Mouse (Mus musculus): ENCODE data around the gene Anxa5. TPM values are rescaled to one million over a fixed set of nuclear protein-coding genes. Genes with fewer than 3 reads are reported as not detected.

Gene Anxa5
- polyA plus RNA-seq, 1 experiment from 2014 or later = 293 TPM

DNA sequence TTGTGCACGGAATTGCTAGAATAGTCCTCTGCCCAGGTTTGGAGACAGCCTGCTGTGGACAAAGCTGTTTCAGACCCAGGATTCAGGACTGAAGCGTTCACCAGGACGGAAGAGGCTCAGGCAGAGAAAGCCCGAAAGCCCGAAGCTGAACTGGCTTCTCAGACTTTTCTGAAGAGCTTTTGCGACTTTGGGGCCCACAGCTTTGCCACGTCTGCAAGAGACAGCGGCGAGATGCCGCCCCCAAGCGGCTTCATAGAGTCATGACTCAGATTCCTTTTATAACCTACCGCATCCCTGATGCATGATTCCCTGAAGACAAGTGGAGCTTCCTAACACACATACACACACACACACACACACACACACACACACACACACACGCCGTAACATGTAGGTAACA is 21.1 kb upstream of the Anxa5 start:
- 19% methylated on average over 14 of the region's 14 CpGs for WGBS
- Histone ChIP-seq H3K27ac (no peak overlapping the region; the same call in 1 of the 2 replicates), H3K27me3 (ENCODE audit: insufficient read depth, poor library complexity, severe bottlenecking) (no peaks in the 10 kb centered on the region), H3K4me3 (no peak overlapping the region), H3K9me3 (no peaks in the 10 kb centered on the region), H3K4me1 (0 out of 2 replicates have a peak, but pooled peaks cover 4% of the 10 kb centered on the region), H3K36me3 (no peaks in the 10 kb centered on the region)
- DNase-seq (ENCODE audit: low spot score) = peak; percentile 87

GRCm38 (mm10) chr3:36496273-36496672 is 20.6 kb upstream of the Anxa5 start:
- Histone ChIP-seq H3K9me3 (no peaks in the 10 kb centered on the region), H3K27ac (no peak overlapping the region), H3K36me3 (no peaks in the 10 kb centered on the region), H3K4me3 (no peak overlapping the region), H3K4me1 (peaks cover 8% of the 10 kb centered on the region), H3K27me3 (ENCODE audit: insufficient read depth, poor library complexity, severe bottlenecking) (no peaks in the 10 kb centered on the region)
- WGBS = 83% methylated on average over 9 of the region's 9 CpGs
- DNase-seq (ENCODE audit: low spot score) = no peak

DNA sequence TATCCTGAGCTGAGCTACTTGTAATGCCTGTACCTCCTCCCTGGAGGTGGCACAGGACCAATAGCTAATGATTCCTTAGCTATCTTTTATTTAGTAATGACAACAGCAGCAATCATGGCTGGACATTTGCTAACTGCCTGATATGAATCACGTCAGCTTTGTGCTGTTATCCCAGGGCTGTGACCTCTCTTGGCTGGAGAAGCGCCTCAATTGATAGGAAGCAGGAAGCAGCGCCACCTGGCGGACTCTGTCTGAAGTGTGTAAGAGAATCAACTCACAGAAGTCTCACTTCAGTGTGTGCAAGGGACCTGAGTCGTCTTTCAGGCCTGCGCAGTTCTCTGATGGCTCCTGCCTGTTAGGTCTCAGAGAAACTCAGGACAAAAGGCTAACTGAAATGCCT is 19.7 kb upstream of the Anxa5 start:
- Histone ChIP-seq H3K27ac (0 out of 2 replicates have a peak overlapping the region, but pooled peaks have one; percentile 52), H3K27me3 (ENCODE audit: insufficient read depth, poor library complexity, severe bottlenecking) (no peaks in the 10 kb centered on the region), H3K4me3 (no peak overlapping the region; the same call in 1 of the 2 replicates), H3K4me1 (peaks cover 12% of the 10 kb centered on the region), H3K9me3 (no peaks in the 10 kb centered on the region), H3K36me3 (no peaks in the 10 kb centered on the region)
- DNase-seq (ENCODE audit: low spot score) = peak; percentile 86
- WGBS = 13% methylated on average over 6 of the region's 6 CpGs

DNA sequence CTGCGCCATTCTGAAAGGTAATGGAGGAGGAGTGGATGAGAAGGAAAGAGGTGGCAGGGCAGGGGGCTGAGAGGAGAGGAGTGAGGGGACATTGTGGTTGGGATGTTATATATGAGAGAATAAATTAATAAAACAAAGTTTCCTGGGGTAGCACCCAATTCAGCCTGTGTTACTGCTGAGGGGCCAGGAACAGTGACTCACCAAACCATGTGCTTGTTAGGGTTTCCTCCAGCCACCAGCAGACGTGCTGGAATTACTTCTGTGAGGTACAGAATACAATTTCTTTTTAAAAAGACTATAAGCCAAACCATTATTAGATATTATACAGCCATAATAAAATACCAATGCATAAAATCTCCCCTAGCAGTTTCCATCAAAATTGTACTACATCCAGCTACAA is 18.9 kb upstream of the Anxa5 start:
- Histone ChIP-seq H3K27ac (no peak overlapping the region), H3K27me3 (ENCODE audit: insufficient read depth, poor library complexity, severe bottlenecking) (no peaks in the 10 kb centered on the region), H3K9me3 (no peaks in the 10 kb centered on the region), H3K36me3 (no peaks in the 10 kb centered on the region), H3K4me1 (peaks cover 12% of the 10 kb centered on the region), H3K4me3 (no peak overlapping the region)
- DNase-seq (ENCODE audit: low spot score) = no peak
- 79% methylated on average over 2 of the region's 2 CpGs for WGBS

- Histone ChIP-seq H3K27ac (no peak overlapping the region), H3K36me3 (no peaks in the 10 kb centered on the region), H3K4me1 (peaks cover 12% of the 10 kb centered on the region), H3K4me3 (no peak overlapping the region), H3K27me3 (ENCODE audit: insufficient read depth, poor library complexity, severe bottlenecking) (no peaks in the 10 kb centered on the region), H3K9me3 (no peaks in the 10 kb centered on the region)
- DNase-seq (ENCODE audit: low spot score) = no peak
- WGBS = 63% methylated on average over 6 of the region's 6 CpGs
Measured at GRCm38 (mm10) chr3:36493641-36494283, 18.1 kb upstream of the Anxa5 start.

DNA sequence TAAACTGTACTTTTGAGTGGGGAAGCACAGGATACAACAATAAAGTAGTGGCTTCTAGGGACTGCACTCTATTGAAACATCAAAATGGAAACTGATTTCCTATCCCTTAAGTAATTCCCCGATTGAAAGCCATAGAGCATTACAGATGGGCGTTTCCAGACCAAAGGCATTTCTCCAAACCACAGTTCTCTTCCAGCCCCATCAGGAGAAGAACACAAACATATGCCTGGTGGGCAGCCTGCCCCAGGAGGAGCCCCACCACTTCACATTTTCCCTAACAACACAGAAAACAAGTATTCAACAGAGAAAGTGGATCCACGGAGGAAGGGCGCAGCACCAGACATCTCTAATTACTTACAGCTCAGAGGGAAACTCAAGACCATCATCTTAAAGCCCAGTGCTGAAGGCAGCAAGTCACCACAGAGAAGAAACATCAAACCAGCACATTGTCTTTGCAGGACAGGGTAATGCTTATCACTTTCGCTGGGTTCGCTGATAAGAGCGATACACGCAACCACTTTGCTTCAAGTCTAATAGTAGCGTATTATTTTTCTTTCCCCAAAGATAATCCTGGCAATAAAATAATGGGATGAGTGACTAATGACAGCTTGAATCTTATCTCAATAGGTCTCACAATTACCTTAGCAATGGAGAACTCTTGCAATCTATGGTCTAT is 17.2 kb upstream of the Anxa5 start:
- 51% methylated on average over 9 of the region's 9 CpGs for WGBS
- no peak for DNase-seq (ENCODE audit: low spot score)
- Histone ChIP-seq H3K27ac (no peak overlapping the region), H3K4me3 (no peak overlapping the region), H3K36me3 (no peaks in the 10 kb centered on the region), H3K4me1 (peaks cover 12% of the 10 kb centered on the region), H3K27me3 (ENCODE audit: insufficient read depth, poor library complexity, severe bottlenecking) (no peaks in the 10 kb centered on the region), H3K9me3 (no peaks in the 10 kb centered on the region)

DNA sequence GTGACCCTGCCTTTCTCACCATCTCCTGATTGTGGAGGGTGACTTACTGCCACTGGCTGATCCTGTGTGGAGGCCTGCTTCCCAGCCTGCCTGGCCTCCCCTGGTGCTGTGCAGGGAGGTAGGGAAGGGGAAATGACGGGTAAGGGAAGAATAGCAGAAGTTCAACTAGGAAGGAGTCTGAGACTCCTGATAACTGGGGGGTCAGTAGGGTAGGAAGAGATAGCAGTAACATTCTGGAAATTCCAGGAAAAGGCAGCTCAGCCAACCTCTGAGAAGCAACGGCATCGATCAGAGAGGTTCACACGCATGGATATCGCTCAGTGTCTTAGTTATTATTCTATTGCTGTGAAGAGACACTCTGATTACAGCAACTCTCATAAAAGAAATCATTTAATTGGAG is 15.8 kb upstream of the Anxa5 start:
- H3K27ac ChIP-seq = no peak overlapping the region
- no peaks in the 10 kb centered on the region for H3K27me3 ChIP-seq (ENCODE audit: insufficient read depth, poor library complexity, severe bottlenecking)
- 39% methylated on average over 5 of the region's 5 CpGs for WGBS
- H3K36me3 ChIP-seq = no peaks in the 10 kb centered on the region
- H3K4me1 ChIP-seq = peaks cover 12% of the 10 kb centered on the region
- no peak for DNase-seq (ENCODE audit: low spot score)
- H3K9me3 ChIP-seq = no peaks in the 10 kb centered on the region
- H3K4me3 ChIP-seq = no peak overlapping the region

DNA sequence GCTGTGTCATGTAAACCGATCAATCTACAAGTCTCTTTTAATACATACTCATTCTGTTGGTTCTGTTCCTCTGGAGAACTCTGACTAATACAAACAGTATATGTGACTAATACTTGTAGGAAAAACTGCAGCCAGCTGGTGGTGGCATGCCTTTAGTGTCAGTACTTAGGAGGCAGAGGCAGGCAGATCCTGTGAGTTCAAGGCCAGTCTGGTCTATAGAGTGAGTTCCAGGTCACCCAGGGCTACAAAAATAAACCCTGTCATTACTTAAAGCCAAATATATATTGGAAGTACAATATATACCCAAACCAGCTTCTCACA is 13.9 kb upstream of the Anxa5 start:
- DNase-seq (ENCODE audit: low spot score) = no peak
- H3K27ac ChIP-seq = no peak overlapping the region
- H3K4me3 ChIP-seq = no peak overlapping the region
- WGBS = 92% methylated on average over 1 of the region's 1 CpGs
- H3K27me3 ChIP-seq (ENCODE audit: insufficient read depth, poor library complexity, severe bottlenecking) = no peaks in the 10 kb centered on the region
- no peaks in the 10 kb centered on the region for H3K9me3 ChIP-seq
- peaks cover 12% of the 10 kb centered on the region for H3K4me1 ChIP-seq
- no peaks in the 10 kb centered on the region for H3K36me3 ChIP-seq

DNA sequence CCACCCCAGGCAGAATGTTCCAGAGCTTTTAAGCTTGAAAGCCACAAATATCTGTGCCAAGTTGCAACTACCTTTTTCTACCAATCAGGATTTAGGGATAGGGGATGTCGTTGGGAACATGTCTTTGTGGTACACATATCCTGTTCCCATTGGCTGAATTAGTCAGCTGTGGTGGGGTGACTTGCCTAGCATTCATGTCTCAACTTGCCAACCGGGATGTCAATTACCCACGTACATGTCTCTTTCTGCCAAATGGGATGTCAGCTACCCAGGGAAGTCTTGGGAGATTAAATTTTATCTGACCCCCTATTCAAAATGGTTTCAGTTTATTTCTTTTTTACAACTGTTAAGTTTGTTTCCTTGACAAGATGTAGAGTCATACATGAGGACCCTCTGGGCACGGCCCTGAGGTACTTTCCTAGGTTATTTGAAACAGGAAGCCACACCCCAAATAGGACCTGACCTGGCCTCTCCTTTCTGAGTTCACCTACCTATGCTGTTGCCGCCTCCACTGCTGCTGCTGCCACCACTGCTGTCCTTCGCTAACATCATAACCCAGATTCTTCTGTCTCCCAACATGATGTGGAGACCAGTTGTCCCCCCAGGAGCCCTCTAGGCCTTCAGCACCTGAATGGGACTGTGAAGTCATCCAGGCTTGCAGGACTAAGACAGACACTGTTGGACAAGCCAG is 13.3 kb upstream of the Anxa5 start:
- no peaks in the 10 kb centered on the region for H3K36me3 ChIP-seq
- no peak for DNase-seq (ENCODE audit: low spot score)

DNA sequence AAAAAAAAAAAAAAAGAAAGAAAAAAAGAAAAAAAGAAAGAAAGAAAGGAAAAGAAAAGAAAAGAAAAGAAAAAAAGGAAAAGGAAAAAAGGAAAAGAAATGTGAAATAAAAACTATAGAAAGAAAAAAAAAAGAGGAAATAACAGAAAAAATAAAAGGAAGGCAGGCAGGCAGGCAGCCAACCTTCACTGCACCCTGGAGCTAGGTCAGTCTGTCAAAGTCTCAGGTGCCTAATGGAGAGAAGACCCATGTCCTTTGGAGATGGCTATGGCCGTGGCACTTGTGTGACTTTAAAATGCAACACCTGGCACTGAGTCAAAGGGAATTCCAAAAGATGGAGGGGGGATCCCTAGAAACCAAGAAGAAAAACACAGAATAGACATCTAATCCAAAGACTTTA is 12.7 kb upstream of the Anxa5 start:
- Histone ChIP-seq H3K4me1 (peaks cover 12% of the 10 kb centered on the region), H3K36me3 (no peaks in the 10 kb centered on the region), H3K4me3 (no peak overlapping the region), H3K27me3 (ENCODE audit: insufficient read depth, poor library complexity, severe bottlenecking) (no peaks in the 10 kb centered on the region), H3K27ac (no peak overlapping the region), H3K9me3 (no peaks in the 10 kb centered on the region)
- DNase-seq (ENCODE audit: low spot score) = no peak
- 81% methylated on average over 1 of the region's 1 CpGs for WGBS

More for the DNA sequence above, 13.3 kb upstream of the Anxa5 start:
- no peaks in the 10 kb centered on the region for H3K27me3 ChIP-seq (ENCODE audit: insufficient read depth, poor library complexity, severe bottlenecking)
- no peak overlapping the region for H3K27ac ChIP-seq
- H3K9me3 ChIP-seq = no peaks in the 10 kb centered on the region
- no peak overlapping the region for H3K4me3 ChIP-seq
- peaks cover 12% of the 10 kb centered on the region for H3K4me1 ChIP-seq
- 80% methylated on average over 6 of the region's 6 CpGs for WGBS

DNA sequence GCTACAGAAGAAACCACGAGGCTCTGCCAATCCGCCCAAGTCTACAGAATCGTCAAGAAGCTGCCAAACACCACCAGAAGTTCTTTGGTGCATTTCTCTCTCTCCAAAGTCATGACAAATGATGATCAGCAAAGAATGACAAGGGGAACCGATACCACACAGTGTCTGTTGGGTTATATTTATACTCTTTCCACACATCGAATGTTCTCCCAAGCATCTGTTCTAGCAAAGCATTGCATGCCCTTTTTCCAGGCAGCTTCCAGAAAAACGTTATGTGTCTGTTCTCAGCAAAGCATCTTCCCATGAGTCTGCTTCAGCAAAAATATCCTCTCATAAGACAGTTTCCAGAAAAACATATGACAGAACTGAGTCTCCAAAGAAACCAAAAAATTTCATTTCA is 11.2 kb upstream of the Anxa5 start:
- Histone ChIP-seq H3K4me3 (no peak overlapping the region), H3K27ac (no peak overlapping the region), H3K27me3 (ENCODE audit: insufficient read depth, poor library complexity, severe bottlenecking) (no peaks in the 10 kb centered on the region), H3K9me3 (no peaks in the 10 kb centered on the region), H3K4me1 (peaks cover 21% of the 10 kb centered on the region), H3K36me3 (no peaks in the 10 kb centered on the region)
- DNase-seq (ENCODE audit: low spot score) = no peak
- 89% methylated on average over 6 of the region's 6 CpGs for WGBS

DNA sequence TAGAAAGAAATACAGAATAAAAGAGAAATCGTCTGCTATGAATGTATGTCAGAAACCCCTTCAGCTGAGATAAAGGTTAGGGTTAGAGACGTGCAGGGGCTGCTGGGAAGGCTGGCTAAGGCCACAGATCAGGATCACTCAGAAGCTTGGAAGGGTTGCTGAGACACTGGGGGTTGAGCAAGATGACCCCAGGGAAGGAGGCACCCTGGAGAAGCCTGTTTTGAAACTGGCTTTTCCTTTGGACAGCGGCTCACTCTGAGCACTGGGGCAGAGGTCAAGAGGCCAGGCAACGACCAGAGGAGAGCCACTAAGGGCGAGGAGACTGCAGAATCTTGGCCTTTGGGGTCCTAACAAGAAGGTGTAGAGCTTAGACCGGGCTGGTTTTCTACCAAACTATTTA is 10.5 kb upstream of the Anxa5 start:
- no peak overlapping the region for H3K4me3 ChIP-seq
- 47% methylated on average over 6 of the region's 6 CpGs for WGBS
- H3K27ac ChIP-seq = no peak overlapping the region
- H3K36me3 ChIP-seq = no peaks in the 10 kb centered on the region
- DNase-seq (ENCODE audit: low spot score) = no peak
- H3K9me3 ChIP-seq = no peaks in the 10 kb centered on the region
- peaks cover 21% of the 10 kb centered on the region for H3K4me1 ChIP-seq
- no peaks in the 10 kb centered on the region for H3K27me3 ChIP-seq (ENCODE audit: insufficient read depth, poor library complexity, severe bottlenecking)

DNA sequence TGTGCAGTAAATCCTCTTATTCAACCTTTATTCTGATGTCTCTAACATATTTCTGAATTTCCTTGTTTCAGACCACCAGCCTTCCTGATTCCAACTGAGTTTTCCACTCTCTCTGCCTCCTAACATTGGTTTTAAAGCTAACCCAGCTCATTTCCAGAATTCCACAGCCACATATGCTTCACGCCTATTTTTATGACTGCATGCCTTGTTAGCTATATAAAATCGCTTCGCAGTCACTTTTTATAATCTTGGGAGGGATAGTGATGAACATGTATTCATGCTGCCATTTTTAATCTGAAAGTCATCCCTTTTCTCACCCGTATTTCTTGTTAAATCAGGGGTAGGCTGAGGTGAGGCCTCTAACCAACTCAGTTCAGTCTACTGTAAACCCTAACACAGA is 8.6 kb upstream of the Anxa5 start:
- Histone ChIP-seq H3K27me3 (ENCODE audit: insufficient read depth, poor library complexity, severe bottlenecking) (no peaks in the 10 kb centered on the region), H3K4me1 (peaks cover 31% of the 10 kb centered on the region), H3K9me3 (no peaks in the 10 kb centered on the region), H3K36me3 (no peaks in the 10 kb centered on the region), H3K27ac (no peak overlapping the region), H3K4me3 (no peak overlapping the region)
- no peak for DNase-seq (ENCODE audit: low spot score)
- 89% methylated on average over 4 of the region's 4 CpGs for WGBS

Measured in heart, embryonic 10.5 days (tissue).